In genomic region chr5:93126222-93126929, GRCm38 (mm10) we compare ENCODE assay signal across 8 mouse cellular contexts. TPM values are rescaled to one million over a fixed set of nuclear protein-coding genes. Genes with fewer than 3 reads are reported as not detected.
DNase-seq lines count a peak whose midpoint lies in the region; ATAC-seq lines count a peak whose summit lies in the region.

No protein-coding gene starts in this region.

- WGBS in embryonic facial prominence, embryonic 14.5 days = 49% methylated on average over 12 of the region's 12 CpGs
- WGBS in limb, embryonic 10.5 days = 52% methylated on average over 12 of the region's 12 CpGs
- 28% methylated on average over 12 of the region's 12 CpGs for WGBS in neural tube, embryonic 15.5 days

- no peaks in the 10 kb centered on the region for H3K36me3 ChIP-seq in embryonic facial prominence, embryonic 14.5 days (ENCODE audit: control insufficient read depth, insufficient read depth, low read length)
- H3K36me3 ChIP-seq in limb, embryonic 10.5 days = peaks cover 7% of the 10 kb centered on the region; the same call in 1 of the 2 replicates
- H3K36me3 ChIP-seq in neural tube, embryonic 15.5 days = no peaks in the 10 kb centered on the region

- no peaks in the 10 kb centered on the region for H3K27me3 ChIP-seq in embryonic facial prominence, embryonic 14.5 days (replicated peaks; ENCODE audit: control insufficient read depth, insufficient read depth, low read length)
- no peaks in the 10 kb centered on the region for H3K27me3 ChIP-seq in limb, embryonic 10.5 days (ENCODE audit: low read depth, poor library complexity, severe bottlenecking)
- H3K27me3 ChIP-seq in neural tube, embryonic 15.5 days (replicated peaks) = no peaks in the 10 kb centered on the region

- H3K4me2 ChIP-seq in embryonic facial prominence, embryonic 14.5 days (ENCODE audit: low read depth, low read length) = no peak overlapping the region
- H3K4me2 ChIP-seq in neural tube, embryonic 15.5 days = no peak overlapping the region

- DNase-seq in retina, postnatal 1 day = peak; percentile 27
- no peak for DNase-seq in retina, embryonic 14.5 days (ENCODE audit: low spot score)
- no peak for DNase-seq in embryonic facial prominence, embryonic 14.5 days (ENCODE audit: low spot score)
- no peak for DNase-seq in limb, embryonic 10.5 days (ENCODE audit: low spot score)
- no peak for DNase-seq in gastrocnemius, adult 18-20 months (ENCODE audit: low spot score)
- no peak for DNase-seq in lung, postnatal 25 days (ENCODE audit: low spot score)
- DNase-seq in spleen, adult 12 weeks (ENCODE audit: low spot score) = no peak

- no peak overlapping the region for H3K4me3 ChIP-seq in embryonic facial prominence, embryonic 14.5 days (ENCODE audit: low read depth, low read length)
- no peak overlapping the region for H3K4me3 ChIP-seq in limb, embryonic 10.5 days
- H3K4me3 ChIP-seq in neural tube, embryonic 15.5 days (replicated peaks) = no peak overlapping the region

- peaks cover 82% of the 10 kb centered on the region for H3K4me1 ChIP-seq in embryonic facial prominence, embryonic 14.5 days (ENCODE audit: control insufficient read depth, insufficient read depth, low read length)
- peaks cover 88% of the 10 kb centered on the region for H3K4me1 ChIP-seq in limb, embryonic 10.5 days
- H3K4me1 ChIP-seq in neural tube, embryonic 15.5 days = peaks cover 68% of the 10 kb centered on the region

- ATAC-seq in embryonic facial prominence, embryonic 14.5 days (ENCODE audit: low read depth) = peak; percentile 9; the same call in 1 of the 2 replicates
- ATAC-seq in neural tube, embryonic 15.5 days (ENCODE audit: low FRiP score) = no peak

- H3K27ac ChIP-seq in embryonic facial prominence, embryonic 14.5 days (replicated peaks; ENCODE audit: low read depth, low read length) = 0 out of 2 replicates have a peak overlapping the region, but pooled peaks have one; percentile 42
- H3K27ac ChIP-seq in limb, embryonic 10.5 days = peak overlapping the region; percentile 25; the same call in 1 of the 2 replicates
- H3K27ac ChIP-seq in neural tube, embryonic 15.5 days (replicated peaks) = peak overlapping the region; percentile 66

- no peaks in the 10 kb centered on the region for H3K9me3 ChIP-seq in embryonic facial prominence, embryonic 14.5 days (ENCODE audit: control insufficient read depth, low read length)
- H3K9me3 ChIP-seq in limb, embryonic 10.5 days (replicated peaks) = no peaks in the 10 kb centered on the region
- H3K9me3 ChIP-seq in neural tube, embryonic 15.5 days (replicated peaks) = no peaks in the 10 kb centered on the region

- H3K9ac ChIP-seq in embryonic facial prominence, embryonic 14.5 days (ENCODE audit: low read depth, low read length) = no peak overlapping the region
- H3K9ac ChIP-seq in neural tube, embryonic 15.5 days (replicated peaks) = no peak overlapping the region

RNA-seq across cellular contexts. Expression of gene Sept11, which starts 33.1 kb away (rescaled TPM):
- polyA plus RNA-seq in embryonic facial prominence, embryonic 14.5 days (2014; fragmentation: Nextera tagmentation; extraction: Ambion mirVana) = 187 and 197 TPM in 2 replicates
- polyA plus RNA-seq in limb, embryonic 10.5 days (2016; fragmentation: Nextera tagmentation; extraction: Ambion mirVana) = 340 and 390 TPM in 2 replicates
- polyA plus RNA-seq in neural tube, embryonic 15.5 days (2015; fragmentation: Nextera tagmentation; extraction: Ambion mirVana) = 134 and 140 TPM in 2 replicates
- 100 to 1,000 TPM in 1 of 2 experiments, 10 to 100 TPM in 1; 92.9 to 103 TPM for total RNA-seq in gastrocnemius, adult 18-20 months (2021)
